Mouse (Mus musculus): ENCODE data around the gene C2cd5. TPM values are rescaled to one million over a fixed set of nuclear protein-coding genes. Genes with fewer than 3 reads are reported as not detected.

C2cd5 gene
- total RNA-seq, 1 experiment from 2014 or later, result 38.7 TPM

DNA sequence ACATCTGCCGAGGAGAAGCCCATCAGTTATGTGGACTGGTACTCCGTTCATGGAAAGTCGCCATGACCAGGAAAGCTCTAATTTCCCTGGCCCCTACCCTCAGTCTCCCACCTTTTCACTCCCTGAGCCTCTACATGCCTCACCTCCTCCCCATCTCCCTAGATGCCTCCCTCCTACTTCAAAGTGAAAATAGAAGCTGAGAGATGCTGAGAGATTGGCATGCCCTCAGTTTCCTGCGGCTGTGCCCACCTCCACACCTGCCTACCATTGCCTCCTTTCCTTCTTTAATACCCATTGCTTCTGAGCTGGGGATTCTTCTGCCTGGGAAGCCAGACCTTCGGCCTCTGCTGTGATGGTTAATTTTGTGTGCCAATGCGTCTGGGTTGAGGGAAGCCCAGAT lies 19.4 kb upstream of the C2cd5 start:
- no peak for ATAC-seq (replicated peaks; ENCODE audit: low read depth, poor library complexity, severe bottlenecking)

DNA sequence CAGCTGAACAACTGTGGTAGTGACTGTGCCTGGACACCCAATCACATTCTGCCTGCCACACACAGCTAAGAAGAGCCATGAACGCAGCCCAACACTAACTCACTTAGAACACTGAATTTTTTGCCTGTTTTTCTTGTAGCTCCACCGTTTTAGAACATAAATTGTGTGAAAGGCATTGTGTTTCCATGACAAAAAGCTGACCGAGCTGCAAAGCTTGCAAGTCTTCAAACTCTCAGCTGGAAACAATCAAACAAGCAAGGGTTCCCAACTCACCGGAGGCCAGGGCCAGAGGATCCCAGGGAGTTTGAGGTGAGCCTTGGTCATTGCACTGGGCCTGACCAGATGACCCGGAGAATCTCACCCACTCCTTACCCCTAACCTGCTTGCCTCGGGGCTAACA lies 16.8 kb upstream of the C2cd5 start:
- no peak for ATAC-seq (replicated peaks; ENCODE audit: low read depth, poor library complexity, severe bottlenecking)

DNA sequence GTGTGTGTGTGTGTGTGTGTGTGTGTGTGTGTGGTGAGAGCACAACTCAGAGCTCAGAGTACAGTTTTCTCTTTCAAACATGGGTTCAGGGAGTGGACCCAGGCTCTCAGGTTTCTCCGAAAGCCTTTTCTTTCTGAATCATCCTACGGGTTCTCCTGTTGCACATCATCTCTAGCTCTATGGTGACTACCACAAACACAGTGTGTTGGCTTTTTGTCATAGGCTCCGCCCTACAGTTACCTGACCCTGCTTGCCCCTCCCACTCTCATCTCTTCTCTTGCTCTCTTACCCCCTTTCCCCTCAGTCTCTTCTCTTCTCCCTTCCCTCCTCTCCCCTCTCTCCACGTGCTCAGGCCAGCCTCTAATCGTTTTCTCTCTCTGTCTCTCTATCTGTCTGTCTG lies 15.6 kb upstream of the C2cd5 start:
- peak; percentile 21; the same call in 1 of the 2 replicates for ATAC-seq (replicated peaks; ENCODE audit: low read depth, poor library complexity, severe bottlenecking)

DNA sequence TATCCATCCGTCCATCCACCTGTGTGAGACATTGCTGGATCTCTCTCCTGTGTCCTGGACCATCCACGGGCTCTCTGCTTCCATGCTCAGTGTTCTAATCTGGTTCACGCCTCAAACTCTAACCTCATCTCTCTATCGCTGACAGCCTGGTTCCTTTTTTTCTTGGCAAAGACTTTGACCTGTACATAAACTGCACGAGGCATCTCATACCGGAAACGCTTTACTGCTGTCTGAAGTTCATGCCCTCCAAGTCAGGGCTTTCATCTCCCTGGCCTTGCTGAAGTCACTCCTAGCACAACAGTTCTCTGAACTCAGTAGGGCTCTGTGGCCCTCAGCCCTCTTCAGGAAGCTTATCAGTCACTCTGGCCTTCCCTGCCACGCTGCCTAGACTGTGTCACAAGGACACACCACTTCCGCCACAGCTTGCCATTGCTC lies 15.1 kb upstream of the C2cd5 start:
- peak; percentile 89 for ATAC-seq (replicated peaks; ENCODE audit: low read depth, poor library complexity, severe bottlenecking)

DNA sequence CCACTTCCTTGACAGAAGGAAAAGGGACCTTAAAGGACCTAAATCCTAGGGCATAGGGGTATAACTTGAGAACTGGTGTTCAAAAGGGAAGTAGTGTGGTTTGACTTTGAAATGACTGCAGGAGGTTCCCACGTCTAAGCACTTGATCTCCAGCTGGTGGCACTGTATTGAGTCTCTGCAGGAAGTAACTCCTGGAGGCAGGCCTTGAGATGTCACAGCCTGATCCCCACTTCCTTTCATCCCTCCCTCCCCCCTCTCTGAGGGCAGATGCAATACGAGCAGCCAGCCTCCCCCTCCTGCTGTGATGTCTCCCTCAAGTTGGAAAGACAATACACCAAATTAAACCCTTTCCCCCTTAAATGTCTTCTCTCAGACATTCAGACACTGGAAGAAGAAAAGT lies 14.6 kb upstream of the C2cd5 start:
- peak; percentile 92 for ATAC-seq (replicated peaks; ENCODE audit: low read depth, poor library complexity, severe bottlenecking)

DNA sequence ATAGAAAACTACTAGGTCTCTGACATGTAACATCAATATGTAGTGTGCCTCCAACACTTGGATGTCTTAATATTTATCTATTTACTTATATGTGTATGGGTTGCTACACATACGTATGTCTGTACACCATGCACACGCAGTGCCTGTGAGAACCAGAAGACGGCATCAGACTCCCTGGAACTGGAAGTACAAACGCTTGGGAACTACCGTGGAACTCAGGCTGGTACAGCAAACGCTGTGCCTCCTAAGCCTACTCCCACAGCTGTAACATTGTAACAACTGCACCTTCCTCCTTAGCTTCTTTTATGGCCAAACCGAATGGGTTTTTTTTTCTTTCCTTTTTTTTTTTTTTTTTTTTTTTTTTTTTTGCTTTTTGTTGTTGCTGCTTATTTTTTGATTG lies 10.4 kb upstream of the C2cd5 start:
- ATAC-seq (replicated peaks; ENCODE audit: low read depth, poor library complexity, severe bottlenecking), result no peak

DNA sequence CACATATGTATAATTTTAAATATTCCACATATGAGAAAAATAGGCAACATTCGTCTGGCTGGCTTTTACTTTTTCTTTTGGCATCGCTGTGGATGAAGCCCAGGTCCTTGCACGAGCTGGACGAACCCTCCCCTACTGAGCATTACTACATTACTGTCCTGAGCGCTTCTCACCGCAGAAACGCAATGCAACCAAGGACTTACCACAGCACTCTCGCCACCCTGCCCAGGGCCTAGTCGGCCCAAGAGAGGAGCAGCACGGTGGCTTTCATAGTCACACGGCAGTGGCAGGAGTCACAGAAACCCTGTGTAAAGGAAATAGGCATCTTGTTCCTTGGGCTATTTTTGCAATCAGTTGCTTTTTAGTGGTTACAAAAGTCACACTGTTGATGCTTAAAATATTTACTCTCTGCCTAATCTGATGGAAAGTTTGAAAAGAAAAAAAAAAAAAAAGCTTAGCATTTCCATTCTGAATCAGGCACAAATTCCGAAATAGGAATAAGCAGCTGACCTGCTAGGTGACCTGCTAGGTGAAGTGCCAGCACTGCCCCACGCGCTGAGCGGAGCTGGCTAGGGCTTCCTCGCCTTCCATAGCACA lies 9.8 kb upstream of the C2cd5 start:
- ATAC-seq (replicated peaks; ENCODE audit: low read depth, poor library complexity, severe bottlenecking), result no peak

DNA sequence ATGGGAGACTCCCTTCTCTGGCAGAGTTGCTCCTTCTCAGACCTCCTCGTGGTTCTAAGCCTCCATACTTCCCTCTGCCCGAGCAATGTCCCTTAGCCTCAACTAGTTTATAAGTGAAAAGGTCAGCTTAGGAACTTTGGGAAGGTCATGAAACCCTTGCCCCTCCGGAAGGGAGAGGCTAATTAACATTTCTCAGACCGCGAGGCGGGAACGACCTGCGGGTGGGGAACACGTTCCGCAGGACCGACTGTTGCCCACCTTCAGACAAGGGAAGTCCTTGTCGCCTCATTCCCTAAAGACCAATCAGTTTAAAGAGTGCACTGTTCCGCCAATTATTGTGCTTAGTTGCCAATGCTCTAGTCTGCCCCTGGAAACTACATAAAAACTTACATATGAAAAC lies 8.1 kb upstream of the C2cd5 start:
- ATAC-seq (replicated peaks; ENCODE audit: low read depth, poor library complexity, severe bottlenecking), result no peak

DNA sequence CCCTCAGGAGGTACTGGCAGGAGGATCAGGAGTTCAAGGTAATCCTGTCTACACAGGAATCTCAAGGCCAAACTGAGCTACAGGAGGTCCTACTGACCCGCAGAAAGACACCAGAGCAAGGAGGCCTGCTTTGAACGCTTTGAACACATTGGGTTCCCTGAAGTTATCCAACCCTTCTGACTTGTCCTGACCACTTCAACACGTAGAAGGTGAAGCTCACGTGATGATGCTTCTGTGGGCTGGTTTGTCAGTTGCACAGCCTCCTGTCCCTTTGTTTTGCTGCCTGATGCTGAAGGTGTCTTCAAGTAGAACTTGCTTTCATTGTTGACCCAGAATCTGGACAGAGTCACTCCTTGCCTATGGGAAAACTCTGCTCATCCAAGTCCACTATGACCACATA lies 7.7 kb upstream of the C2cd5 start:
- ATAC-seq (replicated peaks; ENCODE audit: low read depth, poor library complexity, severe bottlenecking), result no peak

DNA sequence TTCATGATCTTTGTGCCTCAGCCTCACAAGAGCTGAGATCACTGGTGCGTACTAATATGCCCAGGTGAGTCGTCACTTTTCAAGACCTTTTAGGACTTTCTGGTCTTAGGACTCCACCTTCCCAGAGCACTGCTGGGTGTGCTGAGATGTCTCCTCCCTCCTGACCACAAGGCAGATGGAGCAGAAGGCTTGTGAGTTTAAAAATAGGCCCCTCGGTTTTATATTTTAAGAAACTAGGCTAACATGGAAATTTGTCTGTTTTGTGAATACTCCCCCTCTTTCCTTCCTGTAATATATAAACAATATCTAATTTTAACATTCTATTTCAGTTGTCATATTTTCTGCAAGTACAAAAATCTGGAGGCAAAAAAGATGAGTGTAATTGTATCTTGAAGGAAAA lies 5.8 kb upstream of the C2cd5 start:
- ATAC-seq (replicated peaks; ENCODE audit: low read depth, poor library complexity, severe bottlenecking), result peak; percentile 38

DNA sequence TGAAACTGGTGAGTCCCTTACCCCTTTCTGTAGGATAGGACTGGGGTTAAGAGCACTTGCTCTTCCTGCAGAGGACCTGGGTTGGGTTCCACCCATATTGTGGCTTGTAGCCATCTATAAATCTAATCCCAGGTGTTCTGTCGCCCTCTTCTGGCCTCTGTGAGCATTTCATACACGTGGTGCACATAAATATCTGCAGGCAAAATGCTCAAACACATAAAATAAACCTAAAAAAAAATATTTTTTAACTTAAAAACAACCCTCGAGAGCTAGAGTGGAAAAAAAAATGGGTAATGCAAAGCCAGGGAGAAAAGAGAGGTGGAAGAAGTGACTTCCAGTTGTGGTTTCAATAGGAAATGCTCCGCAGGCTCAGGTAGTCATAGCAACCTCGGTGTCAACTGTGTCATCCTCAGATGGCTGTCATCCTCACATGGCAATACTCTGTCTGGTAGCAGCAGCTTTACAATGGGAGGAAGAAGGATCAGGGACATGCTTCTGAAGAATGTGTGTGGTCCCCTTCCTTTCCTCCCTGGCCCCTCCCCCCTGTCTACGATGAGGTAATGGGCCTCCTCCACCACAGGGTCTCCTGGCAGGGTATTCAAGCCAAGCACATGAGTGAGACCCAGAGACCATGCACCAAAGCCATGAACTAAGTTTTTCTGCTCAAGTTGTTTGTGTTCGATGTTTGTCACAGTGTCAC lies 4.2 kb upstream of the C2cd5 start:
- ATAC-seq (replicated peaks; ENCODE audit: low read depth, poor library complexity, severe bottlenecking), result no peak

DNA sequence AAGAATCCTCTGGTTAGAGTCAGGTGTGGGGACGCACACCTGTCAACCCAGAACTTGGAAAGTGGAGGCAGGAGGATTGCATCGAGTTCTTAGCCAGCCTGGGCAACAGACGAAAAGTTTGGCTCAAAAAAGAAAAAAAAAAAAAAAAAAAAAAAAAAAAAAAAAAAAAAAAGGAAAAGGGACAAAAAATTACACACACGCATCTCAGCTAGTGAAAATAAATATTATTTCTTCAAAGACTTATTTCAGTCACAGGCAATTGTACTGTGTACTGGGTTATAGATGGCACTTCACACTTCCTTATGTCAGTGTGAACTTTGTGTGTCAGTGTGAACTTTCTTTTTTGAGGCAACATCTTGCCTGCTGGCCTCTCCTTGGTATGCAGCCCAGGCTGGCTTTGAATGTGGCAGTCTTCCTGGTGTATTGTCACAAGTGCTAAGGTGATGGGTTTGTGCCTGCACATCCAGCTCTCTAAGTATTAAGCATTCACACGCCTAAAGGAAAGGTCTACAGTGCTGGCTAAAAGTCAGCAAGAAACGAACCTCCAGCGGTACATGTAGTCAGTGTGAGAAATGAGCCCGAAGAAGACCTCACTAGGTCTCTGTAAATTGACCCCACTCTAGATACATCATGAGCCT lies 656 bp upstream of the C2cd5 start:
- no peak for ATAC-seq (replicated peaks; ENCODE audit: low read depth, poor library complexity, severe bottlenecking)

DNA sequence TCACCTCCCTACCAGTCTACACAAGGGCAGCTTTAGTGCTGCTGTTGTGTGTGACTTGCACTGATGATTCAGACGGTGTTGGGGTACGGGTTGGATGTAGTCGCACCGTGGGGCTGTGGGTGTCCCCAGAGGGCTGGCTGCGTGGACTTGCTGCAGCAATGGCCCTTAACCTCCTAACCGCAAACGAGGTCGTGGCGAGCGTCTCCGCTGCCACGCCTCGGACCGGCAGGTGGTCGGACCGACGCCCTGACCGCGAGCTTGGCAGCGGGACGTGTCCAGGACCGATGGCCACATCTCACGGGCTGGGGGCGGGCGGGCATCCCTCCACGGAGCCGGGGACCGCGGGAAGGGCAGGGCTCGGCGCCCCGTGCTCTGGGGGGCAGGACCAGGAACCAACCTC lies 660 bp downstream of the C2cd5 start:
- peak; percentile 41 for ATAC-seq (replicated peaks; ENCODE audit: low read depth, poor library complexity, severe bottlenecking)

DNA sequence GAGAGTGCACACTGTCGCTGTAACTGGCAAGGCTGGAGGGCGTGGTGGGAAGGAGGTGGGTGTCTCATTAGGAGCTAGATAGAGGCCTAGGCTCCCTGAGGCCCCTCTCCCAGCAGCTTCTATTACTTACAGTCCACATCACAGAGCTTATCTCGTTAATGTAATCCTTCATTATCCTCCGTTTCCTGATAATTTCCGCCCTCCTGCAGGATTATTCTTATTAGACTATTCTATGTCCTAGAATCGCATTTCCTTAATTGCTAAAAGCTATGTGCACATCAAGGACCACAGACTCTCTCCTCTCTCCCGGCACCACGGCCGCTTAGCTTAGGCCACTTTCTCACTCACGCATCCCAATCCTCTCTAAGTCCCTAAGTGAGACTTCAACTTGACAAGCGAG lies 4.8 kb downstream of the C2cd5 start:
- no peak for ATAC-seq (replicated peaks; ENCODE audit: low read depth, poor library complexity, severe bottlenecking)

DNA sequence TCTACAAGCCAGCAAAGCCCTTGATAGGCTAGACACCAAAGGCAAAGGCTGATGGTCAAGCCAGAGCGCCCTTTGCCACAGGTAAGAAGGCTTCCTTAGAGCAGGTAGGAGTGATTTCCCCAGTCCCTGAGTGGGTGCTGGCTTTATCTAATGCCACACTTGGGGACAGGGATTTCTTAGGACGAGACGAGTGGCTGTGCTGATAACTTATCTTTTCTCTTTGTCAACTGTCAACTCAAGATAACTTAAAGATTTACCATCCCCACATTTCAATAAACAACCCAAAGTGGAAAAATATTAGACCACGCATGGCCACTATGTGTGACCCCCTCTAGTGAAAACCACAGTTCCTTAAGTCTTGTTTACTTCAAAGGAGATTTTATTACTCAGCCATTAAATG lies 7.1 kb downstream of the C2cd5 start:
- no peak for ATAC-seq (replicated peaks; ENCODE audit: low read depth, poor library complexity, severe bottlenecking)

DNA sequence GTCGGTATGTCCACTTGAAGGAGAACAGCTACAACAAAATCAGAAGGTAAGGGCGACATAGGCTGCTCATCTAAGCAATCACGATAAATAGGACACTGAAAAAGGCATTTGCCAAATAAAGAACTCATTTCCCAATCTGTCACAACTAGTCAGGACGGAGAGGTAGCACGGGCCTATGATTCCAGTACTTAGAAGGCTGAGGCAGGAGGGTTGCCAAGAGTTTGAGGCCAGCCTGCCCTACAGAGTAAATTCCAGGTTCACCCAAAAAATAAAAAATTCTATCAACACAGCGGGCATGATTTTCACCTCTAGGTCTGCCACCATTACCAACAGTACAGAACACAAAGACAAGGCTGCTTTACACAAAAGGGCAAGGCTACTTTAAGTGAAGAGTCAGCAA lies 8.9 kb downstream of the C2cd5 start:
- no peak for ATAC-seq (replicated peaks; ENCODE audit: low read depth, poor library complexity, severe bottlenecking)

DNA sequence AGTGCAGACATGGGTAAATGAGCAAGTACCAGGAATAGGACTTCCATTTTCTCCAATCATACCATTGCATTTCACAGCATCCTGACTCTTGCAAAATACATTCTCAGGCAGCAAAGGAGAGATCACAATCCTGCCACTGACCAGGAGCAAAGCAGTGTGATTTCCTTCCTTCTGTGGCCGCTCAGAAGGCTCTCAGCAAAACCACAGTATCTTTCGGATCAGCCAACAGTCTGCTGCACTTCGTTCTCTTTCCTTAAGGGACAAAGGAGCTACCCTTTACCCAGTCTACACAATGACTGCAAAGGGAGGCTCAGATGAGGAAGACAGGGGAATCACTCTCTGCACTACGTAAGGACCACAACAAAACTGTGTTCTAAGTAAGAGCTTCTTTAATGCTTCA lies 12.6 kb downstream of the C2cd5 start:
- peak; percentile 52 for ATAC-seq (replicated peaks; ENCODE audit: low read depth, poor library complexity, severe bottlenecking)

DNA sequence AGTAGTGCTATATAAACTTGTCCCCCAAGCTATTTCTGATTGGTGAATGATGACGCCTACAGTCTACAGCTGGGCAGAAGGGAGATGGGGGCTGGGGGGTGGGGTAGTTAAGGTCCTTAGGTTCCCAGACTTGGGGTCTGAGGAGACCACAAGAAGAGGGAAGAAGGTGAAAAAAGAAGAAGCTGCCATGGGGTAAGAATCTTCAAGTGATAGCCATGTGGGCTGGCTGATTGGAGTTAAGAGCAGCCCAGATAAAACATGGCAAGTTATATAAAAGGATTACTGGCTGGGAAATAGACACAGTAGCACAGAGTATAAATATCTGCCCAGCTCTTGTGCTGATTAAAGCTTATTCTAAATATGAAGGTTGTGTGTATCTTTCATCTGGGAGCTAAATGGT lies 14.0 kb downstream of the C2cd5 start:
- ATAC-seq (replicated peaks; ENCODE audit: low read depth, poor library complexity, severe bottlenecking), result peak; percentile 55

DNA sequence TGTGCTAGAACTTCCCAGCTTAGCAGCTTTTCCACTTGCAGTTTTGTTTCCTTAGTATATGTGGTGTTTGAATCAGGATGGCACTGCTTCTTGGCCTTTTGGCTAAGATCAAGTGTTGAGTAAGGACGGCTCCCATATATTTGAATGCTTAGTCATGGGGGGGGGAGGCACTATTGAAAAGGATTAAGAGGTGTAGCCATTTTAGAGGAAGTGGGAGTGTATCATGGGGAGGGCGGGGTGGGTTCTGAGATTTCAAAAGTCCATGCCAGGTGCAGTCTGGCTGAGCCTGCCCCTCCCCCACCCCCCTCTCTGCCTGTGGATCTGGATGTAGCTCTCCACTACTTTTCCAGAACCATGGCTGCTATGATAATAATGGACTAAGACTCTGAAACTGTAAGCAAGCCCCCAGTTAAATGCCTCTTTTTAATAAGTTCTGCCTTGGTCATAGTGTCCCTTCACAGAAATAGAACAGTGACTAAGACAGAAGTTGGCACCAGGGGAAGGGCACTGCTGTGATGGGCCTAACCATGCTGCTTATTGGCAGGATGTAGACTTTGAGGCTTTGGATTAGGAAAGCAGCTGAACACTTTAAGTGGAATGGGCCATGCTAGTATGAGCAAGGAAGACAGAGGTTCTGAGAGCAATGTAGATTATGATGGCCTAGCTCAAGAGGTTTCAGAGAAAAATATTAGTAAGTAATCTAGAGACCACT lies 15.5 kb downstream of the C2cd5 start:
- no peak for ATAC-seq (replicated peaks; ENCODE audit: low read depth, poor library complexity, severe bottlenecking)

DNA sequence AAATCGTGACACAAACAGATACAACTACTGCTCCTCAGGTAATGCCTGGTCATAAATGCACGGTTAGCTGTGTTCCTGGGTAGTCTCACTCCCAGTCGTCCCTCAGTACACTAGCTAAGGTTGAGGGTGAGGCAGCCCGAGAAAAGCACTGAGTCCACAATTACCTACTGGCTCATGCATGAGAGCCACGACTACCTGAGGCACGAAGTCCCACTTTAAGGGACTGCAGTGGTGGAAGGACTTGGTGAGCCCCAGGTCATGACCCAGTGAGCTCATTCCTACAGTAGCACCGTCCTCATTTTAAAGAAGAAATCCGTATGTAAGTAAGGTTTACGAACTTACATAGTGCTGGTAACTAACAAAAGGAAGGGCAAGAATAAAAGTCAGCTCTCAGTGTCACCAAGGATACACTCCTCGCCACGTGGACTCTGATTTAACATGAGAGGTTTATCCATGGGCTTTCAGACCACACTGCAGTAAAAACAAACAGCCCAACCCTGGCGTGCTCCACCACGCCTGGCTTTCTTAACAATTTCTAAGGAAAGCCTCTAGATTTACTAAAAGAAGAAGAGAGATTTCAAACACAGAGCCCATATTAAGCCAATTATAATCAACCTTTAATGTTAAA lies 18.3 kb downstream of the C2cd5 start:
- ATAC-seq (replicated peaks; ENCODE audit: low read depth, poor library complexity, severe bottlenecking), result no peak

DNA sequence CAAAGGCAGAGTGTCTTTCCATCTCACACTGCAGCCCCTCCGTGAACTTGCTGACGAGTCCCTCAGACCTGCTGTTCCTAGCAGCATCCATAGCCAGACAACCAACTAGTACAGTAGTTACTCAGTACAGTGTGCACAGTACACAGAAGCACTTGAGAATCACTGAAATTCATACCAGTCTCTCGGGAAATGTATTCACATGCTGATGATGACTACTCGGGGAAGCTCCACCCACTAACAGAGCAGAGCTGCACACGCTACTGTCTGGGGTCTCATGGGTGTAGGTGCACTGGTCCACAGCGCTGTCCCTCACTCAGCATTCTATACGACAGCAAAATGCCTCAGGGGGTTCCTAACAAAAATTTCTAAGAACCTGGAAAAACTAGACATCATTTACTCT lies 19.2 kb downstream of the C2cd5 start:
- ATAC-seq (replicated peaks; ENCODE audit: low read depth, poor library complexity, severe bottlenecking), result no peak
